Mouse (Mus musculus) spleen, adult 2 months (tissue): ENCODE data around the gene Ephb3.

ENCODE experiments used
- CTCF ChIP-seq: fragments of 200-500 bp; IDR thresholded peaks from 2 replicates; pipeline ENCODE4 v1.5.1; 2011; ENCODE audit warnings: mild to moderate bottlenecking, inconsistent platforms; ENCODE audit not compliant: insufficient read depth, insufficient read length, insufficient replicate concordance; ENCODE audit errors: extremely low read depth
- POLR2A ChIP-seq: fragments of 200-500 bp; IDR thresholded peaks from 2 replicates; pipeline ENCODE4 v1.6.1; 2011; ENCODE audit warnings: low read depth, low read length, inconsistent platforms

GRCm38 (mm10) chr16:21204367-21205092, at the start of gene Ephb3:
- TF ChIP-seq CTCF: no peak
- no peak for TF ChIP-seq POLR2A
